Comparison of ENCODE assay signal across 18 mouse cellular contexts in the genomic region with DNA sequence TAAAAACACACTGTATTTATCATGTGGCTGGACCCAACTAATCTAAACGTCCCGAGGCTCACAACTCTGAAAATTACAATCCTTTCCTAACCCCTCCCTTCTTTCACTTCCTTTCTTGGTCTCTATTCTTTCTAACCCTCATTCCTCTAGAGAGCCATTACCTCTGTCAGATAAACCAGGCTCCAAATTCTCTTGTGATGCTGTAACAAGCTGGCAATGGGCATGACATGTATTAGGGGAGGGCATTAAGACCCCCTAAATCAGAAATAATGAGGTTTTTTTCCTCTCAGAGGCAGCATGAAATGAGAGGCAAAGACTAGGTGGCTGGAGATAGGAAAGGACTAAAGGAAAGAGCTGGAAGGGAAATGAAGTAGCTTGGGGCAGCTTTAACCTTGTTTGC.
"Had no signal": no experiment of that assay in that cellular context is flagged by ENCODE, and none has a peak within 500 bp of the region (broad histone marks: within the 10 kb centered on the region; RNA-seq: fewer than 3 reads in every experiment).

No protein-coding gene starts in this region.

- H3K4me1 ChIP-seq: liver, embryonic 13.5 days; midbrain, embryonic 12.5 days; neural tube, embryonic 12.5 days; neural tube, embryonic 15.5 days had no signal

- H3K4me3 ChIP-seq: left cerebral cortex, adult 2 months; liver, embryonic 13.5 days; midbrain, embryonic 12.5 days; neural tube, embryonic 12.5 days; neural tube, embryonic 15.5 days had no signal

- H3K9ac ChIP-seq: liver, embryonic 13.5 days; midbrain, embryonic 12.5 days; neural tube, embryonic 12.5 days; neural tube, embryonic 15.5 days had no signal

- H3K27ac ChIP-seq: left cerebral cortex, adult 2 months; liver, embryonic 13.5 days; midbrain, embryonic 12.5 days; neural tube, embryonic 12.5 days; neural tube, embryonic 15.5 days; stomach, postnatal 0 days had no signal

- H3K36me3 ChIP-seq: liver, embryonic 13.5 days; midbrain, embryonic 12.5 days; neural tube, embryonic 12.5 days; neural tube, embryonic 15.5 days had no signal

- H3K9me3 ChIP-seq: liver, embryonic 13.5 days; midbrain, embryonic 12.5 days; neural tube, embryonic 12.5 days; neural tube, embryonic 15.5 days had no signal

- H3K27me3 ChIP-seq: neural tube, embryonic 12.5 days had no signal

- H3K4me2 ChIP-seq: liver, embryonic 13.5 days; midbrain, embryonic 12.5 days; neural tube, embryonic 12.5 days; neural tube, embryonic 15.5 days had no signal

- DNase-seq: kidney, adult 18-20 months; kidney, adult 9 months; kidney, postnatal 36 days; layer of hippocampus, postnatal 36 days; liver, embryonic 13.5 days; lung, adult 2 months; lung, postnatal 14 days; lung, postnatal 4 days; right cerebral cortex, adult 18-20 months; right cerebral cortex, postnatal 14 days; right cerebral cortex, postnatal 4 days; thymus, adult 2 months; thymus, postnatal 25 days had no signal
